Mouse (Mus musculus) embryonic fibroblast, embryonic 13.5 days (primary cell): ENCODE results near the gene Wdr83.

ENCODE experiments used
- CTCF ChIP-seq: IDR thresholded peaks from 2 replicates; pipeline ENCODE4 v1.5.1; 2011; ENCODE audit warnings: mild to moderate bottlenecking, control low read depth, low read length, moderate library complexity, borderline replicate concordance; ENCODE audit not compliant: insufficient read depth
- POLR2A ChIP-seq: IDR thresholded peaks from 2 replicates; pipeline ENCODE4 v1.6.1; 2011; ENCODE audit warnings: low read depth, mild to moderate bottlenecking, control low read depth, low read length, moderate library complexity

GRCm38 (mm10) chr8:85067982-85068381 is 13.1 kb downstream of the Wdr83 start, which contains the start of gene Gm5741:
- no peak for TF ChIP-seq POLR2A
- TF ChIP-seq CTCF, result no peak
